Mouse (Mus musculus) right cerebral cortex, postnatal 25 days (tissue): ENCODE data around the gene Cdca3.
"Not testable (repeated sequence)": the region's sequence is repeated elsewhere in the genome, so short reads cannot be mapped to it uniquely, and the experiment has no call there.

Experiments
- DNase-seq: peaks from one replicate; pipeline ENCODE4 v3.0.0; 2022

Gene Cdca3

GRCm38 (mm10) chr6:124828868-124829798, at the start of gene Cdca3, which contains the start of gene Usp5:
TSS of gene Cdca3 (plus strand) at chr6:124829547.
TSS of gene Usp5 (minus strand) at chr6:124829484.
- peak; percentile 99 for DNase-seq

GRCm38 (mm10) chr6:124779984-124780416, 49.3 kb upstream of the Cdca3 start:
- no peak for DNase-seq

GRCm38 (mm10) chr6:124780917-124781316, 48.4 kb upstream of the Cdca3 start:
- no peak for DNase-seq

- no peak for DNase-seq
Measured at GRCm38 (mm10) chr6:124782436-124782835, 46.9 kb upstream of the Cdca3 start.

GRCm38 (mm10) chr6:124786756-124787420, 42.5 kb upstream of the Cdca3 start:
- peak; percentile 56 for DNase-seq

GRCm38 (mm10) chr6:124787722-124788121, 41.6 kb upstream of the Cdca3 start:
- no peak for DNase-seq

- DNase-seq = no peak
Measured at GRCm38 (mm10) chr6:124789519-124789918, 39.8 kb upstream of the Cdca3 start.

GRCm38 (mm10) chr6:124790121-124790520, 39.2 kb upstream of the Cdca3 start:
- no peak for DNase-seq

- no peak for DNase-seq
Measured at GRCm38 (mm10) chr6:124791911-124792310, 37.4 kb upstream of the Cdca3 start.

- DNase-seq = no peak
Measured at GRCm38 (mm10) chr6:124795781-124796180, 33.6 kb upstream of the Cdca3 start.

- no peak for DNase-seq
Measured at GRCm38 (mm10) chr6:124796200-124796599, 33.1 kb upstream of the Cdca3 start.

- not testable (repeated sequence) for DNase-seq
Measured at GRCm38 (mm10) chr6:124802400-124802799, 26.9 kb upstream of the Cdca3 start.

- no peak for DNase-seq
Measured at GRCm38 (mm10) chr6:124803061-124803460, 26.3 kb upstream of the Cdca3 start.

- DNase-seq = not testable (repeated sequence)
Measured at GRCm38 (mm10) chr6:124803691-124804090, 25.7 kb upstream of the Cdca3 start.

- no peak for DNase-seq
Measured at GRCm38 (mm10) chr6:124804341-124804740, 25.0 kb upstream of the Cdca3 start.

- DNase-seq = peak; percentile 94
Measured at GRCm38 (mm10) chr6:124805341-124806321, 23.7 kb upstream of the Cdca3 start.

GRCm38 (mm10) chr6:124806446-124807140, 22.8 kb upstream of the Cdca3 start:
- no peak for DNase-seq

- DNase-seq = no peak
Measured at GRCm38 (mm10) chr6:124807366-124807765, 22.0 kb upstream of the Cdca3 start.

GRCm38 (mm10) chr6:124807986-124808357, 21.4 kb upstream of the Cdca3 start:
- DNase-seq = no peak

- no peak for DNase-seq
Measured at GRCm38 (mm10) chr6:124808358-124809012, 20.9 kb upstream of the Cdca3 start, which contains the start of gene Spsb2. TSS of gene Spsb2 (plus strand) at chr6:124808661.

- peak; percentile 72 for DNase-seq
Measured at GRCm38 (mm10) chr6:124809052-124809774, 20.1 kb upstream of the Cdca3 start.
